Mouse (Mus musculus): ENCODE data around the gene Ppm1b.
A peak's percentile ranks its signal among the peaks of the same experiment; 100 is the strongest.
"Not testable (repeated sequence)": the region's sequence is repeated elsewhere in the genome, so short reads cannot be mapped to it uniquely, and the experiment has no call there.

Ppm1b gene

GRCm38 (mm10) chr17:84956441-84956840 lies at the start of gene Ppm1b:
Ppm1b (plus strand) TSS chr17:84956741.
- DNase-seq (ENCODE audit: low spot score in 2 of 2) = no peak

DNA sequence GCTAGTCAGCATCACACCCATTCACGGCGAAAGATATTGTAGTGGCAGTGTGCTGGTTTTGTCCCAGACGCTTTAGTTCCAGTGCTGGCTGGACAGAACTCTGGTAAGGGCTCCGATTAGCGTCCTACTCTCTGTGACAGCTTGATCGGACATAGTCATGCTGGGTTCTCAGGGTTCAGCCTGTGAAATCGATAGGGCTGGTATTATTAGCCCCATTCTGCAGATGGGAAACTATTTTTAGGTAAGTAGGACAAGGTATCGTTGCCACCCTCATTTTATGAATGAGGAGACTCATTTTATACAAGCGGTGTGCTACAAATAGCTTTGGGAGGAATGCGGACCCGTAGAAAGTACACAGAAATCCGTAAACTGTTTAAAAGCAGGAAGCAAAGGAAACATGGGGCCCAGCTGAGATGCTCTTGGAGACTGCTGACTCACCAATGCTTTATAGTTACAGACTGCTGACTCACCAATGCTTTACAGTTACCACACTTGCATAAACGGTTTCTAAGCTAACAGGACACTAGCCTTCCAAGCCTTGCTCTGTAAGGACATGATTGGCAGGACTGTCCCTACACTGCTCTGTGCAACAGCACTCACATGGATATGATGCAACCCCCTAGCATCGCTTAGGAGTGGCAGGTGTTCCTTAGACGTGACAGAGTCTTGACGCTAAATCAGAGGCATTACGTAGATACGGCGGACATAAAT lies 34.7 kb upstream of the Ppm1b start:
- DNase-seq (ENCODE audit: low spot score in 2 of 2) = no peak

- DNase-seq (ENCODE audit: low spot score in 2 of 2) = no peak
Measured at GRCm38 (mm10) chr17:84924779-84925178, 31.8 kb upstream of the Ppm1b start.

DNA sequence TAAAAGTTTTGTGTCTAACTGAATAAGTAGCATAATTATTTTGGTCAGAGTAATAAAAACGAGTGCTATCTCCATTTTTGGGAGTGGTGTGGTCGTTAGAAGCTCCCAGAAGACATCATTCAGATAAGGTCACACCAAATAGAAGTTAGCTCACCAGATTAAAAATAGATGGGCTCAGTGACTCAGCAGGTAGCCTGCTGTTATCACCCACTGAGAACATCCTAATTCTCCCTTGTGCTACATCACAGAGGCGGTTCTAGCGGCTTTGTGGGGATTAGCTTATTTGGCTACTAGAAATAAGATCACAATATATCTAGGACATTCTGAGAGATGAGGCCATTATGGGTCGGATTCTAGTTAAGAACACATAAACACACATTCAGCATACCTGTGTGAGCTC lies 30.3 kb upstream of the Ppm1b start:
- DNase-seq (ENCODE audit: low spot score in 2 of 2) = no peak

GRCm38 (mm10) chr17:84927580-84927979 lies 29.0 kb upstream of the Ppm1b start:
- no peak for DNase-seq (ENCODE audit: low spot score in 2 of 2)

GRCm38 (mm10) chr17:84932943-84933342 lies 23.6 kb upstream of the Ppm1b start:
- DNase-seq (ENCODE audit: low spot score in 2 of 2) = no peak

- no peak for DNase-seq (ENCODE audit: low spot score in 2 of 2)
Measured at GRCm38 (mm10) chr17:84933968-84934367, 22.6 kb upstream of the Ppm1b start.

GRCm38 (mm10) chr17:84935620-84936019 lies 20.9 kb upstream of the Ppm1b start:
- DNase-seq (ENCODE audit: low spot score in 2 of 2) = not testable (repeated sequence)

DNA sequence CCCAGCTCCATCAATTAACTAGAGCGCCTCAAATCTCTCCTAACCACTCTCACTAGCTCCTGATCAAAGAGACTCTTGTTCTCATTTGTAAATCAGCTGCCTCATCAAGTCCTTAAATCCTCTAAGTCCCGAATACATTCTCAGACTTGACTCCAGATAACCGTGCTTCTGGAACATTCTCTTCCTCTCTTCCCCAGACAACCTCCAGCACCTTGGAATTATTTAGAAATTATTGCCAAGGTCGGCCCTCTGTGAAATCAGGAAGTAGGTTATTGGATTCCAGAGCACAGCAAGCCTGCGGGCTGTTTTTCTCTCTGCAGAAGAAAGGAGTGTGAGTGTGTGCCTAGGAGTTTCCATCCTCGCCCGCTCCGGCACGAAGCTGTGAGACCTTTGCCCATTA lies 20.2 kb upstream of the Ppm1b start:
- no peak for DNase-seq (ENCODE audit: low spot score in 2 of 2)

DNA sequence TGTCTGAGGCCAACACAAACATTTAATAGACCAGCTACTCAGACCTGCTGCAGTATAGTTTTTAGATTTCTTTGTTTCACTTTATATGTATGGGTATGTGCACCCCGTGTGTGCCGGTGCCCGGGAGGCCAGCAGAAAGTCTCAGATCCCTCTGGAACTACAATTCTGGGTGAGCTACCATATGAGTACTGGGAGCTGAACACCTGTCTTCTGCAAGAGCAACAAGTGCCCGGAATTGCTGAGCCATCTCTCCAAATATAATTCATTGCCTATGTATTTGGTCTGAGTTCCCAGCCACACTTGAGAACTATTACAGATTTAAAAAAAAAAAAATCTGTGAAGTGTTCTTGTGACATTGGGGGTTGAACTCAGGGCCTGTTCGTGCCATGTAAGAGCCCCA lies 19.7 kb upstream of the Ppm1b start:
- DNase-seq (ENCODE audit: low spot score in 2 of 2) = no peak

DNA sequence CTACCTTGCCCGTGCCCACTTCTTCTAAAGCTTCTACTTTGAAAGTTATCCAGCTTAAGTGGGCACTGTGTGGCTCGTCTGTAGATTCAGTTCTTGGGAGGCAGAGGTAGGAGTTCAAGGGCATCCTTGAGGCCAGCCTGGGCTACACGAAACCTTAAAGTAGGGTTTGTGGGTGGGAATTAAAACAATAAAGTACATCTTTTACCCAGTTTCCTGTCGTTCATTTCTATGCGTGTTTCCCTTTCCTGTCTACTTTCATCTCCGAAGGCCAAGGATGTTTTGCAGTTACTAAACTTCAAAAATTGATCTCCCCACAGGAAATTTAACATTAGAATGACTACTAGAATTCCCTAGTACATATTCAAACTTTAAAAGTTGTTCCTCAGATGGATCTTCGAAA lies 19.3 kb upstream of the Ppm1b start:
- DNase-seq (ENCODE audit: low spot score in 2 of 2) = no peak

DNA sequence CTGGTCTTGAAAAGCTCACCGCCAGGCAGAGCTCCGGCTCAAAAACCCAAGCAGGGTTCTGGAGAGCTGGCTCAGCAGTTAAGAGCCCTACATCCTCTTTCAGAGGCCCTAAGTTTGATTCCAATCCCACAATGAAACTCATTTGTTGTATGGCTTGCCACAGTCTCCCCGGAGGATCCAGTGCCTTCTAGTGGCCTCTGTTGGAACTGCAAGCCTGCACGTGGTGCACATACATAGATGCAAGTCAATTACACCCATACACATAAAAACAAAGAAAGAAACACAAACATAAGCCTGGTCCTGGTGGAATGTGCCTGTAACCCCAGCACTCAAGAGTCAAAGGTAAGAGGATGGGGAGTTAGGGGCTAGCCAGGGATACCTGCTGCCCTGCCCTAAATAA lies 18.3 kb upstream of the Ppm1b start:
- no peak for DNase-seq (ENCODE audit: low spot score in 2 of 2)

GRCm38 (mm10) chr17:84940017-84940731 lies 16.4 kb upstream of the Ppm1b start:
- DNase-seq (ENCODE audit: low spot score in 2 of 2) = no peak

GRCm38 (mm10) chr17:84941291-84941868 lies 15.2 kb upstream of the Ppm1b start:
- DNase-seq (ENCODE audit: low spot score in 2 of 2) = no peak

GRCm38 (mm10) chr17:84942358-84943032 lies 14.0 kb upstream of the Ppm1b start:
- DNase-seq (ENCODE audit: low spot score in 2 of 2) = no peak

DNA sequence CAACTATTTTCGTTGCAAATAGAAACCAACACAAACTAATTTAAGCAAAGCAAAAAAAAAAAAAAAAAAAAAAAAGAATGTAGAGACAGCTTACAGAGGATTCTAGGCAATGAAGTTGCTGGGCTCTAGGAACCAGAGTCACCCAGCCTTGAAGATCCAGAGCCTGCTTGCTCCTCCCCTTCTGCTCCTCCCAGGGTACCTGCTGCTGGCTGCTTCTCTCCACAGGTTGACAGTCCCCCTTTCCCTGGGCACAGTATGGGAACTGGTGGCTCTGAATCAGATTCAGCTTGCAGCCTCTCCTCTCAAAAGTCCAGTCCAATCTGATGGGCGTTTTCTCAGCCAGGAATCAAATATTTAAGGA lies 13.5 kb upstream of the Ppm1b start:
- DNase-seq (ENCODE audit: low spot score in 2 of 2) = no peak

DNA sequence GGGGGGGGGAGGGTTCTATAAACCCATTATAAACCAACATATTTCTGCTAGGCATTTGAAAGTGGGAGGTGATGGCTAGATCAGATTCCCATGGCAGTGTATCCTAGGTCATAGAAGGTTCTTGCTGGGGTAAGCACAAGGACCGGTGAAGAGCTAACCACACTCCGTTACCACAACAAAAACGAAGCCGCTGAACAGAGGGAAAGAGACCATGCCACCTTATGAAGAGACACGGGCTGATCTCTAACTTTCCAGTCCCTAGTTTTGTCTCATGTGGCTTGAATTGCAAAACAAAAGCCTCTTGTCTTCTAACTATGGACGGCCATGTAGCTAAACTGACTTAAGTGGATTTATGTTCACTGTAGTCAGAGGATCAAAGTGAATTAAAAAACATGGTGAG lies 12.2 kb upstream of the Ppm1b start:
- no peak for DNase-seq (ENCODE audit: low spot score in 2 of 2)

GRCm38 (mm10) chr17:84952521-84952920 lies 4.0 kb upstream of the Ppm1b start:
- no peak for DNase-seq (ENCODE audit: low spot score in 2 of 2)

DNA sequence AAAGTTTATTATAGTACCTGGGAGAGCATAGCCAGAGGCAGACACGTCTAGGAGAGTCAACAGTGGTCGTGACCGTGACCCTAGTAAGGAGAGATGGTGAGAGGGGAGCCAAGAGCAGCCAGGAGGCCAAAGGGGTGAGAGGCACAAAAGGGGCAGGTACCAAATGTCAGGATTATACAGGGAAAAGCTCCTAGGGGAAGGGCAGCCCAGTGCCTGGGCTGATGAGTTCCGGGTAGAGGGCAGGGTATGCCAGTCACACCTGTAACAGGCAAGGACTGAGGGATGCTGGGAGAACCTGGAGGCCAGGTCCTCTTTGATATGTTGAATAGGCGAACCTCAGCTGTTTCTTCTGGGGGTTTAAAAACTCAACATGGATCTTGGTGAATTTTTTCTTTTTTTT lies 2.8 kb upstream of the Ppm1b start:
- DNase-seq (ENCODE audit: low spot score in 2 of 2) = no peak

DNA sequence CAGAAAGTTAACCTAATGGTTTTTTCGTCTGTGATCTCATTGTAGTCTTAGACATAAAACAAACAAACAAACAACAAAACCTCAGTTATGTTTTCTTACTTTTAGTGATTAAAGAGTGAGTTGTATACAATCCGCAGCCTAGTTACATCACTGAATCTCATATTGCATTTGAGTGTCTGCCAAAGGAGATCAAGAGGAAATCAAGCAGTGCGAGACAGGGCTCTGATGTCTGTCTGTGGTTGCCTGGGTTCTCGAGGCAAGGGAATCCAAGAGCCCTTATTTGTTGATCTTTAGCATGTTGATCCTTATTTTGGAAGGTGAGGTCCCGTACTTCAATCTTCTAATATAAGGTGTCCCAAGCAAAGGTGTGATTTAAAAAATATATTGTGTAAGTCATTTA lies 1.7 kb upstream of the Ppm1b start:
- no peak for DNase-seq (ENCODE audit: low spot score in 2 of 2)

- peak; percentile 88 to 93 for DNase-seq (ENCODE audit: low spot score in 2 of 2)
Measured at GRCm38 (mm10) chr17:84956931-84957486, 468 bp downstream of the Ppm1b start.
